Mouse (Mus musculus) stomach, embryonic 16.5 days (tissue): ENCODE results near the gene Mmel1. TPM values are rescaled to one million over a fixed set of nuclear protein-coding genes. Genes with fewer than 3 reads are reported as not detected.

Source experiments
- ATAC-seq: fragments of 200-750 bp; cut with Nextera tagmentation; 2 replicates; pipeline ENCODE4 v1.8.0; 2017; ENCODE audit warnings: moderate number of reproducible peaks, moderate TSS enrichment; ENCODE audit not compliant: insufficient read depth, low FRiP score
- H3K27ac ChIP-seq: fragments of 300-500 bp; sonication (generic); 2 replicates; pipeline ENCODE4 v1.5.1; 2014; ENCODE audit warnings: low read length
- H3K27me3 ChIP-seq: fragments of 300-500 bp; sonication (generic); 2 replicates; pipeline ENCODE4 v1.6.1; 2014; ENCODE audit warnings: low read length, control low read depth, mixed read lengths; ENCODE audit not compliant: control insufficient read depth, insufficient read depth
- H3K36me3 ChIP-seq: fragments of 300-500 bp; sonication (generic); 2 replicates; pipeline ENCODE4 v1.6.1; 2014; ENCODE audit warnings: low read length; ENCODE audit not compliant: control insufficient read depth, insufficient read depth
- H3K4me1 ChIP-seq: fragments of 300-500 bp; sonication (generic); 2 replicates; pipeline ENCODE4 v1.6.1; 2014; ENCODE audit warnings: low read length, control low read depth, mixed read lengths; ENCODE audit not compliant: control insufficient read depth, insufficient read depth
- H3K4me2 ChIP-seq: fragments of 300-500 bp; sonication (generic); 2 replicates; pipeline ENCODE4 v1.6.1; 2014; ENCODE audit warnings: low read depth, low read length, mixed read lengths
- H3K4me3 ChIP-seq: fragments of 300-500 bp; sonication (generic); replicated peaks from 2 replicates; pipeline ENCODE4 v1.5.1; 2014; ENCODE audit warnings: mild to moderate bottlenecking, low read length
- H3K9ac ChIP-seq: fragments of 300-500 bp; sonication (generic); 2 replicates; pipeline ENCODE4 v1.6.1; 2014; ENCODE audit warnings: low read length
- H3K9me3 ChIP-seq: fragments of 300-500 bp; sonication (generic); replicated peaks from 2 replicates; pipeline ENCODE4 v1.6.1; 2016; ENCODE audit warnings: low read length, control low read depth; ENCODE audit not compliant: control insufficient read depth
- WGBS: fragments of 180-500 bp; shearing (Covaris S2); extraction: QIAGEN DNeasy Blood & Tissue Kit; methylation state at CpG from one replicate; pipeline ENCODE4 v1.1.7; 2014; 5-methylcytosine and 5-hydroxymethylcytosine counted together
- polyA plus RNA-seq: library from polyadenylated mRNA; unstranded; fragments of >200 nt; fragmentation: Nextera tagmentation; extraction: Ambion mirVana; gene quantifications from 2 replicates; pipeline ENCODE4 v1.2.1, GENCODE M21; 2015

Gene Mmel1
- polyA plus RNA-seq, 1 experiment from 2014 or later = 0.30 TPM

- ATAC-seq = no peak
- peaks cover 30% of the 10 kb centered on the region for H3K27me3 ChIP-seq
Observed at GRCm38 (mm10) chr4:154857366-154858240, 11.8 kb upstream of the Mmel1 start.

GRCm38 (mm10) chr4:154858601-154859000 is 10.8 kb upstream of the Mmel1 start:
- H3K27me3 ChIP-seq = peaks cover 30% of the 10 kb centered on the region
- no peak overlapping the region for H3K4me2 ChIP-seq
- H3K36me3 ChIP-seq = no peaks in the 10 kb centered on the region
- WGBS = 73% methylated on average over 3 of the region's 3 CpGs
- no peak overlapping the region for H3K9ac ChIP-seq
- H3K27ac ChIP-seq = no peak overlapping the region
- ATAC-seq = no peak
- no peak overlapping the region for H3K4me3 ChIP-seq
- H3K4me1 ChIP-seq = no peaks in the 10 kb centered on the region
- H3K9me3 ChIP-seq = 0 out of 2 replicates have a peak, but pooled peaks cover 5% of the 10 kb centered on the region

More at GRCm38 (mm10) chr4:154857366-154858240, 11.8 kb upstream of the Mmel1 start:
- 0 out of 2 replicates have a peak, but pooled peaks cover 5% of the 10 kb centered on the region for H3K9me3 ChIP-seq
- no peaks in the 10 kb centered on the region for H3K36me3 ChIP-seq
- WGBS = 67% methylated on average over 10 of the region's 10 CpGs
- H3K27ac ChIP-seq = no peak overlapping the region
- H3K4me1 ChIP-seq = no peaks in the 10 kb centered on the region
- H3K9ac ChIP-seq = no peak overlapping the region
- no peak overlapping the region for H3K4me2 ChIP-seq
- H3K4me3 ChIP-seq = no peak overlapping the region

GRCm38 (mm10) chr4:154861967-154862366 is 7.4 kb upstream of the Mmel1 start:
- Histone ChIP-seq H3K9me3 (0 out of 2 replicates have a peak, but pooled peaks cover 1% of the 10 kb centered on the region), H3K4me3 (no peak overlapping the region), H3K27ac (no peak overlapping the region), H3K4me2 (no peak overlapping the region), H3K4me1 (peaks cover 13% of the 10 kb centered on the region), H3K36me3 (no peaks in the 10 kb centered on the region), H3K9ac (no peak overlapping the region), H3K27me3 (no peaks in the 10 kb centered on the region)
- WGBS = 73% methylated on average over 5 of the region's 5 CpGs
- ATAC-seq = no peak

- H3K9ac ChIP-seq = no peak overlapping the region
- no peaks in the 10 kb centered on the region for H3K36me3 ChIP-seq
- H3K4me1 ChIP-seq = peaks cover 13% of the 10 kb centered on the region
- 0 out of 2 replicates have a peak overlapping the region, but pooled peaks have one; percentile 3 for H3K27ac ChIP-seq
- no peak for ATAC-seq
- WGBS = 81% methylated on average over 3 of the region's 3 CpGs
- no peaks in the 10 kb centered on the region for H3K9me3 ChIP-seq
- no peak overlapping the region for H3K4me2 ChIP-seq
- no peak overlapping the region for H3K4me3 ChIP-seq
- no peaks in the 10 kb centered on the region for H3K27me3 ChIP-seq
Observed at GRCm38 (mm10) chr4:154863436-154863935, 5.9 kb upstream of the Mmel1 start.

- under 1% methylated on average over 18 of the region's 18 CpGs for whole genome bisulfite sequencing
- H3K36me3 ChIP-seq = no peaks in the 10 kb centered on the region
- peak; percentile 93 for ATAC-seq
- H3K4me1 ChIP-seq = peaks cover 13% of the 10 kb centered on the region
- H3K27me3 ChIP-seq = no peaks in the 10 kb centered on the region
- H3K9ac ChIP-seq = peak overlapping the region; percentile 75
- H3K4me2 ChIP-seq = peak overlapping the region; percentile 70
- H3K9me3 ChIP-seq = no peaks in the 10 kb centered on the region
- H3K27ac ChIP-seq = peak overlapping the region; percentile 60
- peak overlapping the region; percentile 49 for H3K4me3 ChIP-seq
Observed at GRCm38 (mm10) chr4:154864271-154864771, 5.1 kb upstream of the Mmel1 start.

GRCm38 (mm10) chr4:154864961-154865760 is 4.2 kb upstream of the Mmel1 start:
- ATAC-seq = no peak
- peak overlapping the region; percentile 70 for H3K4me2 ChIP-seq

GRCm38 (mm10) chr4:154866391-154866790 is 3.0 kb upstream of the Mmel1 start:
- Histone ChIP-seq H3K9ac (no peak overlapping the region), H3K4me1 (peaks cover 13% of the 10 kb centered on the region), H3K9me3 (no peaks in the 10 kb centered on the region), H3K4me2 (no peak overlapping the region), H3K27ac (no peak overlapping the region), H3K4me3 (no peak overlapping the region), H3K36me3 (no peaks in the 10 kb centered on the region), H3K27me3 (no peaks in the 10 kb centered on the region)
- 84% methylated on average over 5 of the region's 5 CpGs for WGBS
- no peak for ATAC-seq

More at GRCm38 (mm10) chr4:154864961-154865760, 4.2 kb upstream of the Mmel1 start:
- Histone ChIP-seq H3K4me1 (peaks cover 13% of the 10 kb centered on the region), H3K27ac (peak overlapping the region; percentile 60), H3K27me3 (no peaks in the 10 kb centered on the region), H3K4me3 (peak overlapping the region; percentile 49; the same call in 1 of the 2 replicates), H3K36me3 (no peaks in the 10 kb centered on the region), H3K9me3 (no peaks in the 10 kb centered on the region), H3K9ac (peak overlapping the region; percentile 75)
- 79% methylated on average over 18 of the region's 18 CpGs for WGBS

GRCm38 (mm10) chr4:154867257-154867656 is 2.1 kb upstream of the Mmel1 start:
- H3K4me3 ChIP-seq = no peak overlapping the region

More at GRCm38 (mm10) chr4:154867257-154867656, 2.1 kb upstream of the Mmel1 start:
- Histone ChIP-seq H3K27ac (no peak overlapping the region), H3K9me3 (no peaks in the 10 kb centered on the region), H3K4me1 (peaks cover 13% of the 10 kb centered on the region), H3K36me3 (no peaks in the 10 kb centered on the region), H3K9ac (no peak overlapping the region), H3K27me3 (no peaks in the 10 kb centered on the region), H3K4me2 (no peak overlapping the region)
- 81% methylated on average over 6 of the region's 6 CpGs for WGBS
- no peak for ATAC-seq
